Mouse (Mus musculus): ENCODE results near the gene Agfg1. TPM values are rescaled to one million over a fixed set of nuclear protein-coding genes. Genes with fewer than 3 reads are reported as not detected.
A peak's percentile ranks its signal among the peaks of the same experiment; 100 is the strongest.

Gene Agfg1
- total and polyA plus RNA-seq, 3 experiments: 27.9 to 29.8 (median 28.2) TPM

DNA sequence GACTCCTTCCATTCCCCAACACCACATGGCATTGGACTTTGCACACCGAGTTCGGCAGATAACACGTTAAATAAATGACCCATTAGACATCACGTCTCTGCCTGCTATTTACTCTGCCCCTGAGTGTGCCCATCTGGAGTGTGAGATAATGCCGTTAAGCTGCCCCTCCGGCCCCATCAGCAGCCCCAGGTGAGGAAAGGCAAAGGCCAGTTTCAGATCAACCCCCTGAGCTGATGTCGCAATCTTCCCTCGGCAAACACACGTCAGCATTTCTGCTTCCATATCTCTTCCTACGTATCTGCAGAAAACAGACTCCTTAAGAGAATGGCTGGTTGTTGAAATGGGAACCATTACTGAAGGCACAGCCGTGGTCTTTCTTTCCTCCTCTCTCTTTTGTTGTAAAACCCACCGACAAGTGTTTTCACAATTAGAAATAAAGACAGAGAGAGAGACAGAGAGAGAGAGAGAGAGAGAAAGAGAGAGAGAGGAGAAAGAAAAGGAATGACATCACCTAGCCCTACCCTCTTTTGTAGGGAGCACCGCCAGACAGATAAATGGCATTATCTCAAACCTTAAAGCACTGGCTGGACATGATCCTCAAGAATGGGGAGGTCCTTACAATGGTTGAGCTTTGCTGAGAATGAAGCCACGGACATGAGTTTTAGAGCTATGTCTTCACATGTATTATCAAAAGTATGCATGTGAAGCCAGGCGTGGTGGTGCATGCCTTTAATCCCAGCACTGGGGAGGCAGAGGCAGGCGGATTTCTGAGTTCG lies 23.2 kb upstream of the Agfg1 start:
- Histone ChIP-seq H3K79me2 (replicated peaks; ENCODE audit: control insufficient read depth, insufficient read depth, low read length) (no peaks in the 10 kb centered on the region), H3K4me1 (ENCODE audit: control insufficient read depth, insufficient read depth, low read length) (no peaks in the 10 kb centered on the region; the same call in 1 of the 2 replicates), H3K9ac (ENCODE audit: low read depth, low read length) (no peak overlapping the region), H3K27ac (no peak overlapping the region), H3K36me3 (ENCODE audit: control insufficient read depth, insufficient read depth, low read length) (no peaks in the 10 kb centered on the region), H3K4me3 (no peak overlapping the region), H3K27me3 (ENCODE audit: control insufficient read depth, insufficient read depth, low read length) (no peaks in the 10 kb centered on the region)
- peak in 1 of 2 experiments; percentile 16 for DNase-seq
- no peak for TF ChIP-seq EP300 (IDR thresholded peaks at IDR 0.05; ENCODE audit: insufficient read depth, low read depth, low read length)
- TF ChIP-seq CTCF (IDR thresholded peaks at IDR 0.05): no peak
- TF ChIP-seq POLR2A (IDR thresholded peaks at IDR 0.05; ENCODE audit: insufficient read depth, low read depth, low read length): no peak
- intact Hi-C loops (cut with DNase I): no loop called here
- WGBS: 24% methylated on average over 17 of the region's 17 CpGs

DNA sequence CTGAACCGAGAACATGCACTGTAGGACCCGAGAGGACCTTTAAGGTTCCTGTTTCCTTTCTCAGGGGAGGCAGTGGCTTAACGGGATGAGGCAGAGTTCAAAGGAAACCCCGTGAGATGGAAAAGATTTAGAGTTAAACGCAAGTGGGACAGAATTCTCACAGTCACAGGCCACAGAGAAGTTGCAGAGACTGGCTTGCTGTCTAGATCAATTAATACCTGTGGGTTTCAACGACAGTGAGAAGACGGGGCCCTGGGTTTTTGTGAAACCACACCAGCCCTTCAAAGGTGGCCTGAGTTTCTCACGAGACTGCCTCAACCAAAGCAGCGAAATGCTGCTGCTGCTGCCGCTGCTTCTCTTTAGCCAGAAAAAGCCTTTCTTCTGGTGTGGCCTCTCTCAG lies 19.9 kb upstream of the Agfg1 start:
- Histone ChIP-seq H3K36me3 (ENCODE audit: control insufficient read depth, insufficient read depth, low read length) (no peaks in the 10 kb centered on the region), H3K4me3 (no peak overlapping the region), H3K9ac (ENCODE audit: low read depth, low read length) (no peak overlapping the region), H3K27ac (no peak overlapping the region), H3K79me2 (replicated peaks; ENCODE audit: control insufficient read depth, insufficient read depth, low read length) (no peaks in the 10 kb centered on the region), H3K27me3 (ENCODE audit: control insufficient read depth, insufficient read depth, low read length) (no peaks in the 10 kb centered on the region), H3K4me1 (ENCODE audit: control insufficient read depth, insufficient read depth, low read length) (no peaks in the 10 kb centered on the region; the same call in 1 of the 2 replicates)
- intact Hi-C loops (cut with DNase I): no loop called here
- no peak for DNase-seq
- TF ChIP-seq CTCF (IDR thresholded peaks at IDR 0.05): no peak
- no peak for TF ChIP-seq POLR2A (IDR thresholded peaks at IDR 0.05; ENCODE audit: insufficient read depth, low read depth, low read length)
- 55% methylated on average over 10 of the region's 10 CpGs for WGBS

DNA sequence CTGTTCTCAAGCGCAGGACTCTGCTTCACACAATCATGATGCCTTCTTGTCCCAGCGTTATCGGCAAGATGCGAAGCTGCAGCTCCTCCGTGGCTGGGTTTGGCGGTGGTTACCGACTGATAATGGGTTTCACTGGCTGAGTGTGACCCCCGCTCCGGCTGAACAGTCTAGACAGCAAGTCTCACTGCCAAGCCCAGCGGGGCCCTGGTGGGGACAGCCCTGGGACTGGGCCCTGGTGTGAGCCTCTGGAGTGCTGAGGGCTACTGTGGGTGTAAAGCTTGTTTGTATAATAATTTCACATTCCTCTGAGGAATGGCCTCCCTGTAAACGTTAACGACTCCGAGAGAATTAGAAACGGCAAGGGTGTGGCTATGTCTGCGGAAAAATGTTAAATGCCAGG lies 19.1 kb upstream of the Agfg1 start:
- Histone ChIP-seq H3K27ac (no peak overlapping the region), H3K79me2 (replicated peaks; ENCODE audit: control insufficient read depth, insufficient read depth, low read length) (no peaks in the 10 kb centered on the region), H3K4me3 (no peak overlapping the region), H3K27me3 (ENCODE audit: control insufficient read depth, insufficient read depth, low read length) (no peaks in the 10 kb centered on the region), H3K9ac (ENCODE audit: low read depth, low read length) (no peak overlapping the region), H3K36me3 (ENCODE audit: control insufficient read depth, insufficient read depth, low read length) (no peaks in the 10 kb centered on the region), H3K4me1 (ENCODE audit: control insufficient read depth, insufficient read depth, low read length) (no peaks in the 10 kb centered on the region; the same call in 1 of the 2 replicates)
- intact Hi-C loops (cut with DNase I): no loop called here
- TF ChIP-seq POLR2A (IDR thresholded peaks at IDR 0.05; ENCODE audit: insufficient read depth, low read depth, low read length) (no peak), CTCF (IDR thresholded peaks at IDR 0.05) (no peak)
- no peak for DNase-seq
- 41% methylated on average over 15 of the region's 15 CpGs for WGBS

DNA sequence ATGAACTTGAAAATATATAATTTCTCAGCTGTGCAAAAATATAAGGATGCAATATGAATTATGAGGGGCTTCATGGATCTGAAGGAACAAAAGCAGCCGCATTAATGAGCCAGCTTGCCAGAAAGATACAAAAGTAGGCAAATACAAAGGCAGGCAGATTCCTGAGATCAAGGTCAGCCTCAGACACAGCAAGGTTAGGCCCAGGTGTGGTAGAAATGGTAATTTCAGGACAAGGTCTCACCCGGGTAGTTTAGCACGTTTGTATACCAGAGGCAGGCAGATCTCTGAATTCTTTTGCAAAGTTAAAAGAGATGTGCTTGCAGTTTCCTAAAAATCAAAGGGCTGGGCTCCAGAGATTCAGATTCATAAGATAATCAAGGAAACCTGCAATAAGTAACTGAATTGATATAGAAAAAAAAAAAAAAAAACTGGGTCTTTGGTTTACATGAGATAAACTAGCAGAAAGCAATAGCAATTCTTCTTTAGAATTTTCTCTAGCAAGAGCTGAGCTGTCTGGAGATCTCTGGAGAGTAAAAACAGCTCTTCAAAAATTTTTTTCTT lies 18.6 kb upstream of the Agfg1 start:
- WGBS: 88% methylated on average over 3 of the region's 3 CpGs
- Histone ChIP-seq H3K9ac (ENCODE audit: low read depth, low read length) (no peak overlapping the region), H3K36me3 (ENCODE audit: control insufficient read depth, insufficient read depth, low read length) (no peaks in the 10 kb centered on the region), H3K4me3 (no peak overlapping the region), H3K4me1 (ENCODE audit: control insufficient read depth, insufficient read depth, low read length) (no peaks in the 10 kb centered on the region; the same call in 1 of the 2 replicates), H3K27me3 (ENCODE audit: control insufficient read depth, insufficient read depth, low read length) (no peaks in the 10 kb centered on the region), H3K79me2 (replicated peaks; ENCODE audit: control insufficient read depth, insufficient read depth, low read length) (no peaks in the 10 kb centered on the region), H3K27ac (no peak overlapping the region)
- intact Hi-C loops (cut with DNase I): no loop called here
- no peak for TF ChIP-seq EP300 (IDR thresholded peaks at IDR 0.05; ENCODE audit: insufficient read depth, low read depth, low read length)
- no peak for TF ChIP-seq POLR2A (IDR thresholded peaks at IDR 0.05; ENCODE audit: insufficient read depth, low read depth, low read length)
- TF ChIP-seq CTCF (IDR thresholded peaks at IDR 0.05): no peak
- no peak for DNase-seq

DNA sequence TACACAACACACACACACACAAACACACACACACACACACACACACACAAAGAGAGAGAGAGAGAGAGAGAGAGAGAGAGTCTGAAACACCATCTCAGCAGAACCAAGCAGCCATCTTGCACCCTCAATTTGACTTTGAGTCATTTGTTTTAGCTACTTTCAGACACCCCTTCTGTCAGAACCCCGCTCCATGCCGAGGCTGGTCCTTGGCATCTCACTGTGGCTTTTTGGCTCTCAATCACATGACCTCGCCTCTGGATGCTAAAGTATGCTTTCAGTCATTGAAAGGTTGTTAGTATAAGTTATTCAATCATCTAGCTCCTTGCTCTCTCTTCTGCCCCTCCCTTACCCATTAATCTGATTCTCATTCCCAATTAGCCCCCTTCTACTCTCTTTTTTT lies 17.4 kb upstream of the Agfg1 start:
- H3K27me3 ChIP-seq (ENCODE audit: control insufficient read depth, insufficient read depth, low read length): no peaks in the 10 kb centered on the region
- TF ChIP-seq POLR2A (IDR thresholded peaks at IDR 0.05; ENCODE audit: insufficient read depth, low read depth, low read length): no peak
- TF ChIP-seq EP300 (IDR thresholded peaks at IDR 0.05; ENCODE audit: insufficient read depth, low read depth, low read length): no peak
- no peak for TF ChIP-seq CTCF (IDR thresholded peaks at IDR 0.05)
- H3K27ac ChIP-seq: no peak overlapping the region
- no peak overlapping the region for H3K4me3 ChIP-seq
- H3K4me1 ChIP-seq (ENCODE audit: control insufficient read depth, insufficient read depth, low read length): no peaks in the 10 kb centered on the region; the same call in 1 of the 2 replicates
- no peaks in the 10 kb centered on the region for H3K79me2 ChIP-seq (replicated peaks; ENCODE audit: control insufficient read depth, insufficient read depth, low read length)
- no peak overlapping the region for H3K9ac ChIP-seq (ENCODE audit: low read depth, low read length)
- DNase-seq: no peak
- WGBS: 82% methylated on average over 3 of the region's 3 CpGs
- intact Hi-C loops (cut with DNase I): no loop called here
- no peaks in the 10 kb centered on the region for H3K36me3 ChIP-seq (ENCODE audit: control insufficient read depth, insufficient read depth, low read length)

DNA sequence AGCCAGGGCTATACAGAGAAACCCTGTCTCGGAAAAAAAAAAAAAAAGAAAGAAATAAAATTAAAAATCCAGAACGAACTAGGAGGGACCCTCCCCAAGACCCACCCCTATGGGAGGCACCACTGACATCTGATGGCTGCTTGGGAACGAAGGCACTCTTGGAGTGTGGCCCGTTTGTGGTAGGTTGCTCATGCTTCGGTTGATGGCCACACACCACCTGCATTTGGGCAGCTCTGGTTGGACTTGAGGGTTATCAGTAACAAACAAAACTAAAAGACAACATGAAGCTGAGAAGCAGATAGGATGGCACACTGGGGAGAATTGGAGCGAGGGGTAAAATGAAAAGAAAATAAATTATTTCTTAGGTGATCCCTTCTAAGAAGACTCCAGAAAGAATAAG lies 15.1 kb upstream of the Agfg1 start:
- no peaks in the 10 kb centered on the region; the same call in 1 of the 2 replicates for H3K4me1 ChIP-seq (ENCODE audit: control insufficient read depth, insufficient read depth, low read length)
- 78% methylated on average over 6 of the region's 6 CpGs for WGBS
- H3K27me3 ChIP-seq (ENCODE audit: control insufficient read depth, insufficient read depth, low read length): no peaks in the 10 kb centered on the region
- H3K9ac ChIP-seq (ENCODE audit: low read depth, low read length): no peak overlapping the region
- H3K4me3 ChIP-seq: no peak overlapping the region
- no peaks in the 10 kb centered on the region for H3K36me3 ChIP-seq (ENCODE audit: control insufficient read depth, insufficient read depth, low read length)
- H3K27ac ChIP-seq: no peak overlapping the region
- intact Hi-C loops (cut with DNase I): no loop called here
- no peak for DNase-seq
- TF ChIP-seq EP300 (IDR thresholded peaks at IDR 0.05; ENCODE audit: insufficient read depth, low read depth, low read length): no peak
- H3K79me2 ChIP-seq (replicated peaks; ENCODE audit: control insufficient read depth, insufficient read depth, low read length): no peaks in the 10 kb centered on the region

Measured in heart, adult 2 months (tissue).